Mouse (Mus musculus): ENCODE results near the gene Rap1gds1.

Rap1gds1 gene

DNA sequence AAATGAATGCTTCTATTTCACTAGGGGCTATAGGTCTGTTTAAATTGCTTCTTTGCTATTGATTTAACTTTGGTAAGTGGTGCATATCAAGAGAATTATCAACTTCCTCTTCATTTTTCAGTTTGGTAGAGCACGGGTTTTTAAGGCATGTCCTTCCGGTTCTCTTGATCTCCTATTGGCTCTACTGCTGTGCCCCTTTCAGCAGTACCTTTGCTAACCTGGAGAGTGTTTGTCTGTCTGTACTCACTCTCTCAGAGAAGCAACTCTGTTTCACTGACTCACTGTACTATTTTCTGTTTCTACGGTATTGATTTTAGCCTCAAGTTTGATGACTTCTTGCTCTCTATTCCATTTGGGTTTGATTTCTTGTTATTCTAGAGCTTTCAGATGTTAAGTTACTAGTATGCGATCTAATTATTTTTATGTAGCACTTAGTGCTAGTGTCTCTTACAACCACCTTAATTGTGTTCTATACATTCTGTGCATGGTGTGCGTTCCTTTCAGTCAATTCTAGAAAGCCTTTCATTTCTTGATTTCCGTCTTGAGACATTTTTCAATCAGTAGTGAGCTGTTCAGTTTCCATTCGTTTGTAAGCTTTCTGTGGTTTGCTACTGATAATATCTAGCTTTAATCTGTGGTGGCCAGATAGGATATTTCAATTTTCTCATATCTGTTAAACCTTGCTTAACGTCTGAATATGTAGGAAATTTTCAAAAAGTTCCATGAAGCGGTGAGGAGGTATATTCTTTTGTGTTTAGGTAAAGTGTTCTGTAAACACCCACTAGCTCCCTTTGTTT lies 74.7 kb downstream of the Rap1gds1 start:
- H3K4me1 ChIP-seq (replicated peaks; ENCODE audit: low read depth, low read length) = 0 out of 2 replicates have a peak, but pooled peaks cover 4% of the 10 kb centered on the region
- H3K9me3 ChIP-seq (ENCODE audit: low read length) = no peaks in the 10 kb centered on the region
- H3K27me3 ChIP-seq (ENCODE audit: insufficient read depth, low read length) = no peaks in the 10 kb centered on the region
- H3K4me3 ChIP-seq (replicated peaks; ENCODE audit: low read length) = no peak overlapping the region
- peaks cover 8% of the 10 kb centered on the region; the same call in 1 of the 2 replicates for H3K36me3 ChIP-seq (ENCODE audit: insufficient read depth, low read length)
- TF ChIP-seq CTCF (conservative IDR thresholded peaks at IDR 0.05; ENCODE audit: low read length) (no peak), NANOG (IDR thresholded peaks at IDR 0.05; ENCODE audit: borderline replicate concordance, low read length) (no peak), POU5F1 (IDR thresholded peaks at IDR 0.05; ENCODE audit: borderline replicate concordance, low read length) (no peak)

DNA sequence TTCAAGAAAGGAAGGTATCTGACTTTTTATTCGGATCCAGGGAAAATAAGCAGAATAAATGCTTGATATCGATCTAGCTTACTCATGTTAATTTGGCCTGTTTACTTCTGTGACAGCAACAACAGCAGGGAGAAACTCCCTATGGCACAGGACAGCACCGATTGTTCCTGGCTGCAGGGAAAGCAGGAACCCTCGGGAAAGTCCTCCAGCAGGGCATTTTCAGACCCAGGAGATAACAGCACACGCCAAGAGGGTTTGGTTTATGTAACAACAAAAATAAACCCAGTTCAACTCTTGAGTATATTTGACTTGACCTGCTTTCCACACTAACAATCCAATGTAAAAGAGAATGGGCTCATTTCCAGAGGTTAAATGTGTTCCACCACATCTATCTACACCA lies 81.5 kb downstream of the Rap1gds1 start:
- peaks cover 8% of the 10 kb centered on the region for H3K4me1 ChIP-seq (replicated peaks; ENCODE audit: low read depth, low read length)
- H3K27me3 ChIP-seq (ENCODE audit: insufficient read depth, low read length) = no peaks in the 10 kb centered on the region
- H3K4me3 ChIP-seq (replicated peaks; ENCODE audit: low read length) = no peak overlapping the region
- no peaks in the 10 kb centered on the region for H3K9me3 ChIP-seq (ENCODE audit: low read length)
- TF ChIP-seq CTCF (conservative IDR thresholded peaks at IDR 0.05; ENCODE audit: low read length) (no peak), POU5F1 (IDR thresholded peaks at IDR 0.05; ENCODE audit: borderline replicate concordance, low read length) (no peak), NANOG (IDR thresholded peaks at IDR 0.05; ENCODE audit: borderline replicate concordance, low read length) (no peak)
- no peaks in the 10 kb centered on the region for H3K36me3 ChIP-seq (ENCODE audit: insufficient read depth, low read length)

DNA sequence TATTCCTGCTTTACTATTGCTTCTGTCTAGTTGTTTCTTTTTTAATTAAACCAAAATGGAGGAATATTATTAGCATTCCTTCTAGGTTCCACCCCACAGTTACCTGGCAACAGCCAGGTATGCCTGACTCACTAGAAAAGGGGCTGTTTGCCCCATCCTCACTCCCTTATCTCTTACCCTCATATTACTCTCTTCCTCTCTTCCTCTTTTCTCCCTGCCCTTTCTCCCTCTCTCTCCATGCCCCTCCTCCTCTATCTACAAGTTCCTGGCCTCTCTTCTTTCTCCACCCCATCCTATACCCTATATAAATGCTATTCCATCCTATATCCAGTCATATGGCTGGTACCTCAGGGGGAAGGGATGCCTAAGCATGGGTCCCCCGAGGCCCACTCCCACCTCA lies 83.6 kb downstream of the Rap1gds1 start:
- Histone ChIP-seq H3K9me3 (ENCODE audit: low read length) (no peaks in the 10 kb centered on the region), H3K4me1 (replicated peaks; ENCODE audit: low read depth, low read length) (peaks cover 8% of the 10 kb centered on the region)

DNA sequence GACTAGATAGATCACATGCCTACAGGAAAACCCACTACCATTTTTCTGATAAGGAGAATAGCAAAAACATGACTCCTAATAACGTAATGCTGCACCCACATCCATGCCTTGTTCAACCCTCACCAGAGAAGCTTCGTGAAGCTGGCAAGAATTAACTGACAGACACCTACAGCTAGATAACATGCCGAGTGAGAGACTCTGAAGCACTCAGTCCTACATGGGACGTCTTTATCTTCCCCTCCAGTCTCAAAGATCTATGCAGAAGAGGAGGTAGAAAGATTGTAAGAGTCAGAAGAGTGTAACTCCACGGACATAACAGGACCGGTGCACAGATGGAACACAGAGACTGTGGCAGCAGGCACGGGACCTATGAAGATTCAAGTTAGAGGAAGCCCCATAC lies 85.9 kb downstream of the Rap1gds1 start:
- H3K4me1 ChIP-seq (replicated peaks; ENCODE audit: low read depth, low read length) = peaks cover 8% of the 10 kb centered on the region
- H3K4me3 ChIP-seq (replicated peaks; ENCODE audit: low read length) = no peak overlapping the region
- no peaks in the 10 kb centered on the region for H3K36me3 ChIP-seq (ENCODE audit: insufficient read depth, low read length)
- no peaks in the 10 kb centered on the region for H3K9me3 ChIP-seq (ENCODE audit: low read length)
- H3K27me3 ChIP-seq (ENCODE audit: insufficient read depth, low read length) = no peaks in the 10 kb centered on the region
- TF ChIP-seq CTCF (conservative IDR thresholded peaks at IDR 0.05; ENCODE audit: low read length) (no peak), NANOG (IDR thresholded peaks at IDR 0.05; ENCODE audit: borderline replicate concordance, low read length) (no peak), POU5F1 (IDR thresholded peaks at IDR 0.05; ENCODE audit: borderline replicate concordance, low read length) (no peak)

More for the DNA sequence above, 83.6 kb downstream of the Rap1gds1 start:
- no peaks in the 10 kb centered on the region for H3K27me3 ChIP-seq (ENCODE audit: insufficient read depth, low read length)
- H3K36me3 ChIP-seq (ENCODE audit: insufficient read depth, low read length) = no peaks in the 10 kb centered on the region
- TF ChIP-seq CTCF (conservative IDR thresholded peaks at IDR 0.05; ENCODE audit: low read length) (no peak), NANOG (IDR thresholded peaks at IDR 0.05; ENCODE audit: borderline replicate concordance, low read length) (no peak), POU5F1 (IDR thresholded peaks at IDR 0.05; ENCODE audit: borderline replicate concordance, low read length) (no peak)
- no peak overlapping the region for H3K4me3 ChIP-seq (replicated peaks; ENCODE audit: low read length)

DNA sequence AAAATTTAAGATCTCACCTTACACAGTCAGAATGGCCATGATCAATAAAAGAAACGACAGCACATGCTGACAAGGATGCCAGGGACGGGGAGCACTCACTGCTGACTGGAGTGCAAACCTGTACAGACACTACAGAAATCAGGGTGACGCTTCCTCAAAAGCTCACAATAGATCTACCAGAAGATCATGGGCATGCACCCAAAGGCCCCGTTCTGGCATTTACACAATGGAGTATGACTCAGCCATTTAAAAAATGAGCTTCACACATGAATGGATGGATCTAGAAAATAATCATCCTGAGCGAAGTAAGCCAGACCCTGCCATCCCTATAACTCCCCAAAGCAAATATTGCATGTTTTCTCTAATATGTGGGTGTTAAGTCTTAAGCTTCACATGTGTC lies 87.0 kb downstream of the Rap1gds1 start:
- H3K36me3 ChIP-seq (ENCODE audit: insufficient read depth, low read length) = no peaks in the 10 kb centered on the region
- no peaks in the 10 kb centered on the region for H3K27me3 ChIP-seq (ENCODE audit: insufficient read depth, low read length)
- H3K4me1 ChIP-seq (replicated peaks; ENCODE audit: low read depth, low read length) = peaks cover 8% of the 10 kb centered on the region
- no peak overlapping the region for H3K4me3 ChIP-seq (replicated peaks; ENCODE audit: low read length)
- no peak for TF ChIP-seq CTCF (conservative IDR thresholded peaks at IDR 0.05; ENCODE audit: low read length)
- no peak for TF ChIP-seq POU5F1 (IDR thresholded peaks at IDR 0.05; ENCODE audit: borderline replicate concordance, low read length)
- no peak for TF ChIP-seq NANOG (IDR thresholded peaks at IDR 0.05; ENCODE audit: borderline replicate concordance, low read length)
- H3K9me3 ChIP-seq (ENCODE audit: low read length) = no peaks in the 10 kb centered on the region

DNA sequence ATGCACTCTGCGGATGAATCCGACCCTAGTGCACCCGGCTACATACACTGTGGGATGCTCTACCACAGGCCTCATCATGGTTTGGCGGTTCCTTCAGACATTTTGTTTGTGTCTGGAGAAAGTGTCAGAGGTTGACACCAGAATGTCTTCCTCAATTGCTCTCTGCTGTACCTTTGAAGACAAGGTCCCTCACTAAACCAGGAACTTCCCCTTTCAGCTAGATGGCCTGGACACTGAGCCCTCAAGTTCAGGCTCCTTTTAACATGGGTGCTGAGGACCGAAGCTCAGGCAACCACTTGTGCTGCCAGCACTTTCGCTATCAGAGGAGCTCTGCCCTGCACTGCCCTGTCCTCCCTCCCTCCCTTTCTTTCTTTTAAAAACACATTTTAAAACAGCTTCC lies 92.8 kb downstream of the Rap1gds1 start:
- no peak for TF ChIP-seq POU5F1 (IDR thresholded peaks at IDR 0.05; ENCODE audit: borderline replicate concordance, low read length)
- TF ChIP-seq CTCF (conservative IDR thresholded peaks at IDR 0.05; ENCODE audit: low read length) = no peak
- no peak for TF ChIP-seq NANOG (IDR thresholded peaks at IDR 0.05; ENCODE audit: borderline replicate concordance, low read length)
- H3K9me3 ChIP-seq (ENCODE audit: low read length) = no peaks in the 10 kb centered on the region
- no peak overlapping the region for H3K4me3 ChIP-seq (replicated peaks; ENCODE audit: low read length)
- no peaks in the 10 kb centered on the region for H3K36me3 ChIP-seq (ENCODE audit: insufficient read depth, low read length)
- no peaks in the 10 kb centered on the region for H3K27me3 ChIP-seq (ENCODE audit: insufficient read depth, low read length)
- no peaks in the 10 kb centered on the region for H3K4me1 ChIP-seq (replicated peaks; ENCODE audit: low read depth, low read length)

DNA sequence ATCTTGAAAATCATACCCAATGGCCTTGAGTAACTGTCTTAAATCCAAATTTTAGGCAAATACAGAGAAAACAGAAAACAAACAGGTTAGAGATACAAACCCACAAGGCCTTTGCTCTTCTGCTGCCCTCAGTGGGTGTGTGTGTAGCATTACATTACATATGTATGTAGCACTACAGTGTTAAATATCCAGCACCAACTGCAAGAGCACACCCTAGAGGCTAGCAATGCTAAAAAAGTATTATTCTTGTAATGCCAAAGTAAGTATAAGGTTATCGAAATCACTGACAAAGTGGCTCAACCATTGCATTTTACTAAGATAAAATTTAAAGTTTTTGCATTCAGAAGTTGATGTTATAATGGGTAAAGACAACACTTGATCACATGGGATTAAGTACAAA lies 97.6 kb downstream of the Rap1gds1 start:
- no peak overlapping the region for H3K4me3 ChIP-seq (replicated peaks; ENCODE audit: low read length)
- TF ChIP-seq POU5F1 (IDR thresholded peaks at IDR 0.05; ENCODE audit: borderline replicate concordance, low read length) (no peak), CTCF (conservative IDR thresholded peaks at IDR 0.05; ENCODE audit: low read length) (no peak), NANOG (IDR thresholded peaks at IDR 0.05; ENCODE audit: borderline replicate concordance, low read length) (no peak)
- no peaks in the 10 kb centered on the region for H3K4me1 ChIP-seq (replicated peaks; ENCODE audit: low read depth, low read length)

DNA sequence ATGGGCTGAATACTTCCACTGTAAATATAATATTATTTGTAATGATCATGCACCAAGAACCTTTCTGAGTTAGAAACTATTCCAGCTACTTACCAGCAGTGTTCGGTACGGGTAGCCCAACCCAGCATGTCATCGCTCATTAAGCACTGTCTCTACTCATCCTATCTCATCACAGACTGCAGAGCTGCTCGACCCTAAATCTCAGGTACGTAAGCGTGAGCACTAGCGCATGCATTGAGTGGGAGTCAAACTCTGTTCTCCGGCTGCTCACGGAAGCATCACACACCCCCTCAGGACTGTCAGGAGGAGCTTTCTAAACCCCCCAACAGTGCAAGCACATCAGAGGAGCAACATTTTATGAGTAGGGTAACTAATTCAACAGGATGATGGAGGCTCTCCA lies 107.4 kb downstream of the Rap1gds1 start:
- Histone ChIP-seq H3K27me3 (ENCODE audit: insufficient read depth, low read length) (no peaks in the 10 kb centered on the region), H3K36me3 (ENCODE audit: insufficient read depth, low read length) (peaks cover 8% of the 10 kb centered on the region), H3K9me3 (ENCODE audit: low read length) (no peaks in the 10 kb centered on the region), H3K4me1 (replicated peaks; ENCODE audit: low read depth, low read length) (no peaks in the 10 kb centered on the region), H3K4me3 (replicated peaks; ENCODE audit: low read length) (no peak overlapping the region)
- TF ChIP-seq POU5F1 (IDR thresholded peaks at IDR 0.05; ENCODE audit: borderline replicate concordance, low read length) = no peak
- no peak for TF ChIP-seq CTCF (conservative IDR thresholded peaks at IDR 0.05; ENCODE audit: low read length)
- TF ChIP-seq NANOG (IDR thresholded peaks at IDR 0.05; ENCODE audit: borderline replicate concordance, low read length) = no peak

More for the DNA sequence above, 97.6 kb downstream of the Rap1gds1 start:
- Histone ChIP-seq H3K27me3 (ENCODE audit: insufficient read depth, low read length) (no peaks in the 10 kb centered on the region), H3K9me3 (ENCODE audit: low read length) (no peaks in the 10 kb centered on the region), H3K36me3 (ENCODE audit: insufficient read depth, low read length) (no peaks in the 10 kb centered on the region)

Data from E14TG2a.4 (cell line).